Mouse (Mus musculus) CH12.LX (cell line): ENCODE data around the gene Usp32.

Experiments
- CHD2 ChIP-seq: IDR thresholded peaks from 2 replicates; pipeline ENCODE4 v1.6.1; 2011; ENCODE audit warnings: low read length, improper control_type of control experiment
- CTCF ChIP-seq, 2 experiments: IDR thresholded peaks in 1 of 2; conservative IDR thresholded peaks in 1 of 2; 2 replicates each; pipeline ENCODE4 v1.5.1; 2011 to 2012; ENCODE audit warnings: low read depth in 2 of 2, low read length in 2 of 2, improper control_type of control experiment in 1 of 2, inconsistent platforms in 1 of 2, mild to moderate bottlenecking in 1 of 2, moderate library complexity in 1 of 2
- ELF1 ChIP-seq: IDR thresholded peaks from 2 replicates; pipeline ENCODE4 v1.6.1; 2014; ENCODE audit warnings: low read depth, mild to moderate bottlenecking, inconsistent platforms, low read length, improper control_type of control experiment
- EP300 ChIP-seq: IDR thresholded peaks from 2 replicates; pipeline ENCODE4 v1.6.1; 2011; ENCODE audit warnings: low read length, improper control_type of control experiment
- GABPA ChIP-seq: IDR thresholded peaks from 2 replicates; pipeline ENCODE4 v1.6.1; 2012; ENCODE audit warnings: low read depth, low read length, improper control_type of control experiment, inconsistent platforms; ENCODE audit not compliant: insufficient replicate concordance
- MEF2A ChIP-seq: IDR thresholded peaks from 2 replicates; pipeline ENCODE4 v1.6.1; 2014; ENCODE audit warnings: low read depth, mild to moderate bottlenecking, inconsistent platforms, low read length, improper control_type of control experiment, borderline replicate concordance
- MXI1 ChIP-seq: IDR thresholded peaks from 2 replicates; pipeline ENCODE4 v1.6.1; 2011; ENCODE audit warnings: mild to moderate bottlenecking, low read depth, low read length, improper control_type of control experiment
- POLR2A ChIP-seq: IDR thresholded peaks from 2 replicates; pipeline ENCODE4 v1.6.1; 2011; ENCODE audit warnings: low read depth, mild to moderate bottlenecking, improper control_type of control experiment, low read length
- POLR2AphosphoS2 ChIP-seq: IDR thresholded peaks from 2 replicates; pipeline ENCODE4 v1.6.1; 2011; ENCODE audit warnings: low read depth, low read length, improper control_type of control experiment
- RCOR1 ChIP-seq: conservative IDR thresholded peaks from 2 replicates; pipeline ENCODE4 v1.6.1; 2012; ENCODE audit warnings: low read depth, mild to moderate bottlenecking, inconsistent platforms, low read length, improper control_type of control experiment
- SIN3A ChIP-seq: IDR thresholded peaks from 2 replicates; pipeline ENCODE4 v1.6.1; 2012; ENCODE audit warnings: low read length, improper control_type of control experiment, inconsistent platforms
- USF1 ChIP-seq: IDR thresholded peaks from 2 replicates; pipeline ENCODE4 v1.6.1; 2014; ENCODE audit warnings: low read depth, mild to moderate bottlenecking, inconsistent platforms, low read length, improper control_type of control experiment

DNA sequence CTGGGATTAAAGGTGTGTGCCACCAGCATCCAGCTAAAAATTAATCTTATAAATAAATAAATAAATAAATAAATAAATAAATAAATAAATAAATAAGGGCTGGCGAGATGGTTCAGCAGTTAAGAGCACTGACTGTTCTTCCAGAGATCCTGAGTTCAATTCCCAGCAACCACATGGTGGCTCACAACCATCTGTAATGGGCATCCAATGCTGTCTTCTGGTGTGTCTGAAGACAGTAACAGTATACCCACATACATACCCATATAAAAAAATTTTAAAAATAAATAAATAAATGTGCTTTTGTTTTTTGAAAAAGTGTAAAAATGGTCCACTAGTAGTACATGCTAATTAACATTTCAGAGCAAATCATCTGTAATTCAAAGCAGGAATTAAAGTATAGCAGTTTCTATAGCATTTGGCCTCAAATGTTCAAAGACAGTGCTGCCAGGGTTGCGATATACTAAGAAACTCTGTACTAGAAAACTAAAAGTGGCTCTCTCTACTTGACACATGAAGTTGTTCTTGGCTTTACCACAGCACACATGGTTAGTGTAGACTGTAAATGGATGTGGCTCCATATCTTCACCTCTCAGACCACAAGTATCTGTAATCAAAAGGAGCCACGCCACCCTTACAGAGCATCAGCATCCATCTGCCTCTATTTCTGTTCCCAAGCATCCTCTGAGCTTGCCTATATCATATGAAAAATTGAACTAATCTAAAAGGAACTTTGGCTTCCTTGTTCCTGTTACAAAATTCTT, 23.7 kb downstream of the Usp32 start:
- TF ChIP-seq POLR2A (no peak), ELF1 (no peak), SIN3A (no peak), MXI1 (no peak), RCOR1 (no peak), EP300 (no peak), USF1 (no peak), CHD2 (no peak), CTCF (conservative IDR thresholded peaks at IDR 0.05 in 1 of 2, IDR thresholded peaks at IDR 0.05 in 1 of 2; ENCODE audit: low read depth in 2 of 2, low read length in 2 of 2) (no peak), MEF2A (no peak), GABPA (no peak), POLR2AphosphoS2 (no peak)
